In the genomic region with DNA sequence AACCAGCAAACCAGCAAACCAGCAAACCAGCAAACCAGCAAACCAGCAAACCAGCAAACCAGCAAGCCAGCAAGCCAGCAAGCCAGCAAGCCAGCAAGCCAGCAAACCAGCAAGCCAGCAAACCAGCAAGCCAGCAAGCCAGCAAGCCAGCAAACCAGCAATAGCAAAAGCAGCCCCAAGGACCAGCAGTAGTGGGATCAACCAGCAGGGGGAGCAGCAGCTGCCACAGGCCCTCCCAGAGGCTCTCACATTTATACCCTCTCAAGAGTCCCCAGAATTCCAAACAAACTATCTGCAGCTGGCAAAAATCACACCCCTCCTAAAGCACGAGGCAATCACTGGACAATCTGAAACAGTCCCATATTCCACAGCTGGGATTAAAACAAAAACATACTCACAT, we compare ENCODE assay signal across 7 mouse cellular contexts.
DNase-seq lines count a peak whose midpoint lies in the region; ATAC-seq and TF ChIP-seq lines count a peak whose summit lies in the region.

No protein-coding gene starts in this region.

- H3K4me2 ChIP-seq in lung, postnatal 0 days (replicated peaks; ENCODE audit: low read depth, low read length), result no peak overlapping the region

- no peak overlapping the region for H3K9ac ChIP-seq in lung, postnatal 0 days (replicated peaks; ENCODE audit: low read depth)

- no peak overlapping the region for H3K27ac ChIP-seq in lung, postnatal 0 days (ENCODE audit: low read length)

- no peak for TF ChIP-seq EP300 in lung, postnatal 0 days (IDR thresholded peaks at IDR 0.05)

- H3K9me3 ChIP-seq in lung, postnatal 0 days (ENCODE audit: low read length), result no peaks in the 10 kb centered on the region

- peak; percentile 34 for DNase-seq in 416B (ENCODE audit: low read depth)
- DNase-seq in CD4-positive helper T cell, adult 2 months (ENCODE audit: low read depth, low spot score), result peak; percentile 58
- peak; percentile 19 for DNase-seq in c-Kit-positive CD71-negative TER-119-negative erythroid progenitor cells, embryonic 14.5 days (ENCODE audit: low read depth)
- peak; percentile 61 to 68 for DNase-seq in frontal cortex, postnatal 36 days (ENCODE audit: low spot score in 2 of 2)
- peak; percentile 76 for DNase-seq in layer of hippocampus, adult 11-12 months (ENCODE audit: low spot score)
- DNase-seq in lung, postnatal 0 days (ENCODE audit: low spot score), result peak; percentile 25
- DNase-seq in spleen, postnatal 14 days (ENCODE audit: low spot score in 2 of 2), result peak; percentile 18 to 40

- peak; percentile 66 for TF ChIP-seq CTCF in lung, postnatal 0 days (IDR thresholded peaks at IDR 0.05)

- no peak for ATAC-seq in lung, postnatal 0 days

- no peaks in the 10 kb centered on the region for H3K36me3 ChIP-seq in lung, postnatal 0 days (ENCODE audit: insufficient read depth, low read length)

- H3K4me1 ChIP-seq in lung, postnatal 0 days (ENCODE audit: insufficient read depth, low read depth, low read length), result no peaks in the 10 kb centered on the region

- no peaks in the 10 kb centered on the region for H3K27me3 ChIP-seq in lung, postnatal 0 days (replicated peaks; ENCODE audit: insufficient read depth, low read length)

- no peak overlapping the region for H3K4me3 ChIP-seq in lung, postnatal 0 days (ENCODE audit: low read depth, low read length)

- WGBS in lung, postnatal 0 days, result 26% methylated on average over 1 of the region's 1 CpGs

Comparison
In these comparisons a context has a peak if more than half of its experiments do, and no peak if none do; other contexts are left out.
1. DNase-seq: peak in every context shown above with its lines; median percentile 76 in layer of hippocampus, adult 11-12 months; 64 in frontal cortex, postnatal 36 days; 58 in CD4-positive helper T cell, adult 2 months; 34 in 416B; 29 in spleen, postnatal 14 days; 25 in lung, postnatal 0 days; 19 in c-Kit-positive CD71-negative TER-119-negative erythroid progenitor cells, embryonic 14.5 days.